Mouse (Mus musculus): ENCODE measurements around the gene Sox5. TPM values are rescaled to one million over a fixed set of nuclear protein-coding genes. Genes with fewer than 3 reads are reported as not detected.

Gene Sox5
- polyA plus RNA-seq, 1 experiment from 2014 or later = 34.3 TPM

DNA sequence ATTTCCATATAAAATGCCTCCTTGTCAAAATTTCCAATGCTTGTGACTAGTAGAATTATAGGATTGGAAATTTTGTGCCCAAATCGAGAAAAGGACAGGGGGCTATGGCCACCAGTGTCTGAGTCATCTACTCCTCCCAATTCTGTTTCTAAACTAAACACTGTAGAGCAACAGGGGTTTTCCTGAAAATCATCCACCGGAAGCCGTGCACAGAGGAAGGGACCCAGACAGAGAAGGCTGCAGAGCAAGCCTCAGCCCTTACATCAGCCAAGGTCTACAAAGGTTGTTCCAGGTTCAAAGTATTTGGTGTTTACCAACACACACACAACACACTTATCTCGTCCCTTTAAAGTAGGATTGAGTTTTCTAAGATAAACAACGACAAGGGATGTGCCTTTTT lies 824.7 kb downstream of the Sox5 start:
- Histone ChIP-seq H3K4me2 (ENCODE audit: low read depth) (no peak overlapping the region), H3K4me3 (ENCODE audit: low read depth, low read length) (no peak overlapping the region), H3K36me3 (ENCODE audit: control insufficient read depth, insufficient read depth, low read length) (no peaks in the 10 kb centered on the region), H3K9ac (ENCODE audit: low read length) (no peak overlapping the region), H3K4me1 (ENCODE audit: control insufficient read depth, insufficient read depth, low read length) (no peaks in the 10 kb centered on the region), H3K27ac (ENCODE audit: low read depth, low read length) (no peak overlapping the region), H3K27me3 (ENCODE audit: control insufficient read depth, insufficient read depth, low read length) (no peaks in the 10 kb centered on the region), H3K9me3 (ENCODE audit: control insufficient read depth, low read length) (no peaks in the 10 kb centered on the region)
- whole genome bisulfite sequencing = 81% methylated on average over 5 of the region's 5 CpGs
- ATAC-seq (ENCODE audit: insufficient read depth, low FRiP score, low TSS enrichment) (no peak), DNase-seq (ENCODE audit: low spot score) (no peak)

DNA sequence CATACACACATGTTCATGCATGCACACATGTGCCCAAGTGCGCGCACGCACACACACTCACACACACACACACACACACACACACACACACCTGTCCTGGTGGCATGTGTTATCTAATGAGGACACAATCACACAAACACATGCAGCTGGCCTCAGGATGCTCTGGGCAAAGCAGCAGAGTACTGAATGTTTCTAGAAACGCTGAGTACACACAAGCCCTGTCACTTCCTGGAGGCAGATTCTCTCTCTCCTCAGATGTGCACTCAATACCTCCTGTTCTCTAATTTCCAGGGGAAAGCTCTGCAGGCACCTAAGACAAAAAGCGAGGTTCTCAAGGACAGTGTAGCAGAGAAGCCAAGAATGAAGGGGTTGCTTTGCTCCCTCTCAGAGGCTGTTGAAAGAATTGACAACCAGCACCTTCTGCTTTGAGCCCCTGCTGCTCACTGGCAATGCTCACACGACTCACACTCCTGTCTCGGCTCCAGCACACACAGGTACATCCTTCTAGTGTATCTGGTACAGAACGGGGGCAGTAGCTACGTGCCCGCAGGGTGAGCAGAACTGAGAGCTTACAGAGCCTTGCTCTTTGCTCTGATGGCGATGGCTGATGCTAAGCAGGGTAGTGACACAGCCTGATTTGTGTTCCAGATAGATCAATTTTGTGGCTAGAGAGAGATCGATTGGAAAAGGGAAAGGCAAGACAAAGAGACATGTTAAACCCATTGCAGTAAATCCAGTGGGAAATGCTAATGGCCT lies 833.0 kb downstream of the Sox5 start:
- H3K4me2 ChIP-seq (ENCODE audit: low read depth) = no peak overlapping the region
- 74% methylated on average over 12 of the region's 12 CpGs for WGBS
- H3K9ac ChIP-seq (ENCODE audit: low read length) = no peak overlapping the region
- H3K4me3 ChIP-seq (ENCODE audit: low read depth, low read length) = no peak overlapping the region
- H3K27me3 ChIP-seq (ENCODE audit: control insufficient read depth, insufficient read depth, low read length) = no peaks in the 10 kb centered on the region
- H3K36me3 ChIP-seq (ENCODE audit: control insufficient read depth, insufficient read depth, low read length) = no peaks in the 10 kb centered on the region
- ATAC-seq (ENCODE audit: insufficient read depth, low FRiP score, low TSS enrichment) (no peak), DNase-seq (ENCODE audit: low spot score) (no peak)
- no peaks in the 10 kb centered on the region for H3K4me1 ChIP-seq (ENCODE audit: control insufficient read depth, insufficient read depth, low read length)
- H3K9me3 ChIP-seq (ENCODE audit: control insufficient read depth, low read length) = no peaks in the 10 kb centered on the region
- H3K27ac ChIP-seq (ENCODE audit: low read depth, low read length) = peak overlapping the region; percentile 39; the same call in 1 of the 2 replicates

DNA sequence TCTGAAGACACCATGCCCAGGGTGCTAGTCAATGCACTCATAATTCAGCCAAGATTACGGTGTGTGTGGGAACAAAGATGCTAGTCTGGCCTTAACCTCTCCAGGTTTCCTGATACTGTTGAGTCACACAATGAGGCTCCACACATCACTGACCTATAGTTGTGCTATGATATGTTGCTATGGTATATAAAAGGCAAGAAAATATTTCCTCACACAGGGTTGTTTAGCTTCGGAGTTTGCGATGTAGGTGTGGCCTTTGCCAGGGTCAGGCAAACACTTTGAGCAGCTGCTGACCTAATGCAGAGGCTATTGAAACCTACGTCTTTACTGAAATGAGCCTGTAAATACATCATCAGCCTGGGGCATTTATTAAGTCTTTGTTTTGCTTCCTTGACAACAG lies 833.7 kb downstream of the Sox5 start:
- H3K9ac ChIP-seq (ENCODE audit: low read length) = no peak overlapping the region
- no peak overlapping the region for H3K4me3 ChIP-seq (ENCODE audit: low read depth, low read length)
- H3K27ac ChIP-seq (ENCODE audit: low read depth, low read length) = no peak overlapping the region
- DNase-seq (ENCODE audit: low spot score) = no peak
- ATAC-seq (ENCODE audit: insufficient read depth, low FRiP score, low TSS enrichment) = no peak
- no peaks in the 10 kb centered on the region for H3K9me3 ChIP-seq (ENCODE audit: control insufficient read depth, low read length)
- H3K27me3 ChIP-seq (ENCODE audit: control insufficient read depth, insufficient read depth, low read length) = no peaks in the 10 kb centered on the region
- no peaks in the 10 kb centered on the region for H3K4me1 ChIP-seq (ENCODE audit: control insufficient read depth, insufficient read depth, low read length)
- WGBS = 84% methylated on average over 4 of the region's 4 CpGs
- H3K4me2 ChIP-seq (ENCODE audit: low read depth) = no peak overlapping the region
- H3K36me3 ChIP-seq (ENCODE audit: control insufficient read depth, insufficient read depth, low read length) = no peaks in the 10 kb centered on the region

DNA sequence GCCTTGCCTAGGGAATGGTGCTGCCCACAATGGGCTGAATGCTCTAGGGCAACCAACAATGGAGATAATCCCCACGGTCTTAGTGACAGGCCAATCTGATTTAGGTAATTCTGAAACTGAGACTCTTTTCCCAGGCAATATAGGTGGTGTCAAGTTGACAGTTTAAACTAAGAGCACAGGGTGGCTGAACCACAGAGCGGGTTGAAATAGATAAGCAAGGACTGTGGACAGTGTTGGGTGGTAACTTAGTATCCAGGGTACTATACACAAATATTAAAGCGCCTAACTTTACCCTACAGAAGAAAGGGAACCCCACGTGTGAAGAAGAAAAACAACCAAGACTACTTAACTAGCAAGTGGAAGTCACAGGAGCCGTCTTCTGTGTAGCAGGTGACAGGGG lies 838.7 kb downstream of the Sox5 start:
- 87% methylated on average over 5 of the region's 5 CpGs for WGBS
- no peaks in the 10 kb centered on the region for H3K36me3 ChIP-seq (ENCODE audit: control insufficient read depth, insufficient read depth, low read length)
- no peak for DNase-seq (ENCODE audit: low spot score)
- no peak overlapping the region for H3K27ac ChIP-seq (ENCODE audit: low read depth, low read length)
- ATAC-seq (ENCODE audit: insufficient read depth, low FRiP score, low TSS enrichment) = no peak
- no peak overlapping the region for H3K4me2 ChIP-seq (ENCODE audit: low read depth)
- H3K27me3 ChIP-seq (ENCODE audit: control insufficient read depth, insufficient read depth, low read length) = no peaks in the 10 kb centered on the region
- H3K4me1 ChIP-seq (ENCODE audit: control insufficient read depth, insufficient read depth, low read length) = no peaks in the 10 kb centered on the region; the same call in 1 of the 2 replicates
- H3K9me3 ChIP-seq (ENCODE audit: control insufficient read depth, low read length) = no peaks in the 10 kb centered on the region
- H3K4me3 ChIP-seq (ENCODE audit: low read depth, low read length) = no peak overlapping the region
- H3K9ac ChIP-seq (ENCODE audit: low read length) = no peak overlapping the region

DNA sequence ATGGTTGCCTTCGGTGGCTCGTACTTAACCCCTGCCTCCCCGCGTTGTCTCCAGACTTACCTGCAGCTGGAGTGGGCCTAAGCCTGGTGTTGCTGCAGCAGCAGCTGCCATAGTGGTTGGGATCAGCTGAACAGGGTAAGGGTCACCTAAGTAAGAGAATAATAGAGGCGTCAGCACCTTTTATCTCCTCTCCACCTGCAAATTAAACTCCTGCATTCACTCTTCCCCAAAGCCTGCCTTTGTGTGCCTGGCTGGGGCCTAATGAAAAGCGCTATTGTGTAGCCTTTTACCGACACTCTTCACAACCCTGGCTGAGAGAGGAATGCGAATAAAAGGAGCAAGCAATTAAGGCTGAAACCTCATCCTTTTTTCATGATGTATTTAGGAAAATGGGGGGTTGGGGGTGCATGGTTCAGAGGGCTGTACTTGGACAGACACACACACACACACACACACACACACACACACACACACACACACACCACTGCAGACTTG lies 840.4 kb downstream of the Sox5 start:
- no peaks in the 10 kb centered on the region for H3K9me3 ChIP-seq (ENCODE audit: control insufficient read depth, low read length)
- 0 out of 2 replicates have a peak overlapping the region, but pooled peaks have one; percentile 42 for H3K27ac ChIP-seq (ENCODE audit: low read depth, low read length)
- DNase-seq (ENCODE audit: low spot score) (peak; percentile 45), ATAC-seq (ENCODE audit: insufficient read depth, low FRiP score, low TSS enrichment) (peak; percentile 48)
- no peak overlapping the region for H3K9ac ChIP-seq (ENCODE audit: low read length)
- no peaks in the 10 kb centered on the region for H3K36me3 ChIP-seq (ENCODE audit: control insufficient read depth, insufficient read depth, low read length)
- no peaks in the 10 kb centered on the region for H3K27me3 ChIP-seq (ENCODE audit: control insufficient read depth, insufficient read depth, low read length)
- H3K4me3 ChIP-seq (ENCODE audit: low read depth, low read length) = no peak overlapping the region
- H3K4me2 ChIP-seq (ENCODE audit: low read depth) = no peak overlapping the region
- no peaks in the 10 kb centered on the region; the same call in 1 of the 2 replicates for H3K4me1 ChIP-seq (ENCODE audit: control insufficient read depth, insufficient read depth, low read length)
- WGBS = 29% methylated on average over 8 of the region's 8 CpGs

DNA sequence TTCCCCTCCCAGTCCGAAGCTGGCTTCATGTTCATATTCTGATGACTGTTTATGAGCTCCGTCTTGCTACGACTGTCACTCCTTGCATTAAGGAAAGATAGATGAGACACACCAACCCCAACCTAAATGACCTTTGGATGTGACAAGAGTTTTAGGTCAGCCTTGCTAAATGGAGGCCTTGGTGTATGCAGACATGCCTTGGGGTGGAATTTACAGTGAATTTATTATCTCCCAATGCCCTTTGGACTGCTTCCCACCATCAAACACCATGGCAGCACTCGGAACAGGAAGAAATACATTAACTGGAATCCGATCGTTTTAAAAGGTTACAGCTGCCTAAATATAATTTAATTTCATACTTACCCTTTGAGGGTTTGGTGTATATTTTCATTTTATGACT lies 858.6 kb downstream of the Sox5 start:
- no peak for ATAC-seq (ENCODE audit: insufficient read depth, low FRiP score, low TSS enrichment)
- H3K9ac ChIP-seq (ENCODE audit: low read length) = no peak overlapping the region
- H3K9me3 ChIP-seq (ENCODE audit: control insufficient read depth, low read length) = no peaks in the 10 kb centered on the region
- no peak for DNase-seq (ENCODE audit: low spot score)
- H3K4me2 ChIP-seq (ENCODE audit: low read depth) = no peak overlapping the region
- WGBS = 54% methylated on average over 6 of the region's 6 CpGs
- H3K4me1 ChIP-seq (ENCODE audit: control insufficient read depth, insufficient read depth, low read length) = peaks cover 7% of the 10 kb centered on the region; the same call in 1 of the 2 replicates
- H3K36me3 ChIP-seq (ENCODE audit: control insufficient read depth, insufficient read depth, low read length) = no peaks in the 10 kb centered on the region
- no peak overlapping the region for H3K4me3 ChIP-seq (ENCODE audit: low read depth, low read length)
- no peak overlapping the region for H3K27ac ChIP-seq (ENCODE audit: low read depth, low read length)
- no peaks in the 10 kb centered on the region for H3K27me3 ChIP-seq (ENCODE audit: control insufficient read depth, insufficient read depth, low read length)

DNA sequence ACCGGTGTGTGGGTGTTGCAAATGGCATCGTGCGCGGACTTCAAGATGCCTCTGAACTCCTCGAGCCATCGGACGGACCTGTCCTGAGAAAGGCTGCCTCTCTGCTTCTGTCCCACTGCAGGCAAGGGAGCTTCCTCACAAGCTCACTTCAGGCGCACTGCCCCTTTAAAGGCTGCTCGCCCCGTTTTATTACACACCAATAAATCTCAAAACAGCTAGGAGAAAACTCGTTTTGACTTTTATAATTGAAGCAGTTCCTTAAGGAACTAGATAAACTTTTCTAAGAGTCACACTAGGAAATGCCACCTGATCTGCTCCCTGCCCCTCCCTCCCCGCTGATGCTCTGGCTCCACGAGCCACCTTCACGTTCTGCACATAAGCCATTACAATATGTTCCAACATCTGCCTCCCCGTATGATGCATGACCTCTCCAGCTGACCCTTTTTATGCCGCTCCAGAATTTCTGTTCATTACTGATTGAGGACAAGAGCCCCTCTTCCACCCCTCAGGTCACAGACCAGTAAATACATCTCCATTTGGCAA lies 863.3 kb downstream of the Sox5 start:
- ATAC-seq (ENCODE audit: insufficient read depth, low FRiP score, low TSS enrichment) = no peak; the same call in 1 of the 2 replicates
- H3K27ac ChIP-seq (ENCODE audit: low read depth, low read length) = no peak overlapping the region
- no peak overlapping the region for H3K4me2 ChIP-seq (ENCODE audit: low read depth)
- H3K9ac ChIP-seq (ENCODE audit: low read length) = no peak overlapping the region
- WGBS = 32% methylated on average over 16 of the region's 16 CpGs
- peaks cover 7% of the 10 kb centered on the region; the same call in 1 of the 2 replicates for H3K4me1 ChIP-seq (ENCODE audit: control insufficient read depth, insufficient read depth, low read length)
- H3K4me3 ChIP-seq (ENCODE audit: low read depth, low read length) = no peak overlapping the region
- no peaks in the 10 kb centered on the region for H3K27me3 ChIP-seq (ENCODE audit: control insufficient read depth, insufficient read depth, low read length)
- H3K36me3 ChIP-seq (ENCODE audit: control insufficient read depth, insufficient read depth, low read length) = no peaks in the 10 kb centered on the region
- H3K9me3 ChIP-seq (ENCODE audit: control insufficient read depth, low read length) = no peaks in the 10 kb centered on the region
- DNase-seq (ENCODE audit: low spot score) = peak; percentile 40

DNA sequence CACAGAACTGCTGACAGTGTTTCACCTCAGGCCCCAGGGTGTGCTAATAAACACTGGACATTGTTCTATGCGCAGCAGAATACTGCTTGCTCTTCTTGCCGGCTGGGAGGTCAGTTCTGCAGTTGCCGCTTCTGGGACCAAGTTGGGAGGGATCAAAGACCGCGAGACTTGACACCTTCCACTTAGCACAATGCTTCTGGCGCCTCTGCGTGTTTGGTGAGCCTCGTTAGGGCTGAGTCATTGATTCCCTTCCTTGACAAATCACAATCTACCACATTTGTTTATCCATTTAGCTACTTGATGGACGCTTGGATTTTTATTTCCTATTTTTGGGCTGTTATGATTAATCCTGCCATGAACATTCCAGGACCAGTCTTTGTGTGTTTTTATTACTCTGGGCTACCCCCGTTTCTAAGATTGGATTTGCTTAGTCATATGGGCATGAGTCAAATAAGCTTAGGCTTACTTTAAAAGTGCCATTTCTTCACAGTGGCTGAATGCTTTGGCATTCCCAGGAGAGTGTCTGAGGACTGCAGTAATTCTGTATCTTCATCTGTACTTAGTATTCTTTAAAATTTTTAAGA lies 865.5 kb downstream of the Sox5 start:
- no peak overlapping the region for H3K4me3 ChIP-seq (ENCODE audit: low read depth, low read length)

More for the DNA sequence above, 865.5 kb downstream of the Sox5 start:
- ATAC-seq (ENCODE audit: insufficient read depth, low FRiP score, low TSS enrichment) = no peak
- no peak overlapping the region for H3K27ac ChIP-seq (ENCODE audit: low read depth, low read length)
- no peaks in the 10 kb centered on the region for H3K9me3 ChIP-seq (ENCODE audit: control insufficient read depth, low read length)
- no peaks in the 10 kb centered on the region for H3K27me3 ChIP-seq (ENCODE audit: control insufficient read depth, insufficient read depth, low read length)
- no peaks in the 10 kb centered on the region for H3K36me3 ChIP-seq (ENCODE audit: control insufficient read depth, insufficient read depth, low read length)
- DNase-seq (ENCODE audit: low spot score) = no peak
- H3K4me1 ChIP-seq (ENCODE audit: control insufficient read depth, insufficient read depth, low read length) = peaks cover 7% of the 10 kb centered on the region; the same call in 1 of the 2 replicates
- no peak overlapping the region for H3K4me2 ChIP-seq (ENCODE audit: low read depth)
- H3K9ac ChIP-seq (ENCODE audit: low read length) = no peak overlapping the region
- 68% methylated on average over 10 of the region's 10 CpGs for WGBS
